Mouse (Mus musculus): Measurements from ENCODE around the gene Rbms3. TPM values are rescaled to one million over a fixed set of nuclear protein-coding genes. Genes with fewer than 3 reads are reported as not detected.

The Rbms3 gene
- total and polyA plus RNA-seq, 3 experiments: 8.1 to 12.5 (median 8.8) TPM

DNA sequence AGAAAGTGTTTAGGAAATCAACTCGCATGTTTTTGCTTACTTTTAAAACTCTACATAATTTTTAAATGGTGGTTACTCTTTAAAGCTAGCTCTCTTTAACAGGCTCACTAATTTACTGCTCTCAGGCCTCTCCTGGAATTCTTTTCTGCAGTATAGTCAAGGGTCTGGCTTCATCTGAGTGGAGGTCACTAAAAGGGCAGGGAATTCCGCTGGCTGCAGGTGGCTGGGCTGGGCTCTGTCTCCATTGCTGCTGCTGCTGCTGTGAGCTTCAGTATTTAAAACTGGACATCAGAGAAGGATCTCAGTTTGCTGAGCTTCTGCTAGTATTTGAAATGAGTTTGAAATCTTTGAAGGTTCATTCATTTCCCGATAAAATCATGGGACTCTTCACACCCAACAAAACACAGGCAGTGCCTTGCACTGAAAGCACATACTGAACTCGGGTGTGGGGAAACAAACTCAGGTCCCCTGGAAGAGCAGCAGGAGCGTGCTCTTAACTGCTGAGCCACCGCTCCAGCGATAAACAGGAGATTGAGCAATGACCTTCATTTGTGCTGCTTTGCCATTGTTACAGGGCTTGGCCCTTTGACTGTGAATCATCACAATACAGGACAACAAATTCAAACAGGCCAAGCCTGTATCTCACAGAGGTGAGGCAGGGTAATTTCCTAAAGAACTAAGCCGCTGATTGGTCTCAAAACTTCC lies 990.0 kb downstream of the Rbms3 start:
- no peaks in the 10 kb centered on the region for H3K27me3 ChIP-seq (ENCODE audit: control insufficient read depth, insufficient read depth, low read length)
- H3K4me1 ChIP-seq (ENCODE audit: control insufficient read depth, insufficient read depth, low read length): peaks cover 3% of the 10 kb centered on the region; the same call in 1 of the 2 replicates
- intact Hi-C loops (cut with DNase I): loop anchor here (5.0 kb wide), 1 partner anchor 38 kb away; no protein-coding TSS in a partner anchor
- H3K79me2 ChIP-seq (replicated peaks; ENCODE audit: control insufficient read depth, insufficient read depth, low read length): no peaks in the 10 kb centered on the region
- TF ChIP-seq POLR2A (IDR thresholded peaks at IDR 0.05; ENCODE audit: insufficient read depth, low read depth, low read length) (no peak), CTCF (IDR thresholded peaks at IDR 0.05) (no peak), EP300 (IDR thresholded peaks at IDR 0.05; ENCODE audit: insufficient read depth, low read depth, low read length) (no peak)
- peak; percentile 32 to 47 for DNase-seq
- no peak overlapping the region for H3K9ac ChIP-seq (ENCODE audit: low read depth, low read length)
- peaks cover 6% of the 10 kb centered on the region for H3K36me3 ChIP-seq (ENCODE audit: control insufficient read depth, insufficient read depth, low read length)
- 34% methylated on average over 8 of the region's 8 CpGs for WGBS
- H3K4me3 ChIP-seq: no peak overlapping the region
- H3K27ac ChIP-seq: peak overlapping the region; percentile 69

GRCm38 (mm10) chr9:116633786-116634185 lies 995.9 kb downstream of the Rbms3 start:
- Histone ChIP-seq H3K4me3 (no peak overlapping the region), H3K36me3 (ENCODE audit: control insufficient read depth, insufficient read depth, low read length) (no peaks in the 10 kb centered on the region), H3K9ac (ENCODE audit: low read depth, low read length) (no peak overlapping the region), H3K27me3 (ENCODE audit: control insufficient read depth, insufficient read depth, low read length) (no peaks in the 10 kb centered on the region), H3K4me1 (ENCODE audit: control insufficient read depth, insufficient read depth, low read length) (no peaks in the 10 kb centered on the region), H3K27ac (no peak overlapping the region), H3K79me2 (replicated peaks; ENCODE audit: control insufficient read depth, insufficient read depth, low read length) (no peaks in the 10 kb centered on the region)
- TF ChIP-seq CTCF (IDR thresholded peaks at IDR 0.05) (no peak), POLR2A (IDR thresholded peaks at IDR 0.05; ENCODE audit: insufficient read depth, low read depth, low read length) (no peak), EP300 (IDR thresholded peaks at IDR 0.05; ENCODE audit: insufficient read depth, low read depth, low read length) (no peak)
- DNase-seq: no peak
- 52% methylated on average over 5 of the region's 5 CpGs for WGBS
- intact Hi-C loops (cut with DNase I): no loop called here

- Histone ChIP-seq H3K79me2 (replicated peaks; ENCODE audit: control insufficient read depth, insufficient read depth, low read length) (no peaks in the 10 kb centered on the region), H3K4me3 (no peak overlapping the region), H3K36me3 (ENCODE audit: control insufficient read depth, insufficient read depth, low read length) (no peaks in the 10 kb centered on the region), H3K9ac (ENCODE audit: low read depth, low read length) (no peak overlapping the region), H3K4me1 (ENCODE audit: control insufficient read depth, insufficient read depth, low read length) (no peaks in the 10 kb centered on the region), H3K27me3 (ENCODE audit: control insufficient read depth, insufficient read depth, low read length) (no peaks in the 10 kb centered on the region), H3K27ac (no peak overlapping the region)
- TF ChIP-seq EP300 (IDR thresholded peaks at IDR 0.05; ENCODE audit: insufficient read depth, low read depth, low read length) (no peak), CTCF (IDR thresholded peaks at IDR 0.05) (no peak), POLR2A (IDR thresholded peaks at IDR 0.05; ENCODE audit: insufficient read depth, low read depth, low read length) (no peak)
- DNase-seq: no peak
- intact Hi-C loops (cut with DNase I): no loop called here
- 91% methylated on average over 1 of the region's 1 CpGs for WGBS
These were observed 996.6 kb downstream of the Rbms3 start for GRCm38 (mm10) chr9:116633075-116633474.

GRCm38 (mm10) chr9:116631816-116632215 lies 997.9 kb downstream of the Rbms3 start:
- Histone ChIP-seq H3K27me3 (ENCODE audit: control insufficient read depth, insufficient read depth, low read length) (no peaks in the 10 kb centered on the region), H3K79me2 (replicated peaks; ENCODE audit: control insufficient read depth, insufficient read depth, low read length) (no peaks in the 10 kb centered on the region), H3K9ac (ENCODE audit: low read depth, low read length) (no peak overlapping the region), H3K4me1 (ENCODE audit: control insufficient read depth, insufficient read depth, low read length) (no peaks in the 10 kb centered on the region), H3K4me3 (no peak overlapping the region), H3K27ac (no peak overlapping the region), H3K36me3 (ENCODE audit: control insufficient read depth, insufficient read depth, low read length) (no peaks in the 10 kb centered on the region)
- intact Hi-C loops (cut with DNase I): no loop called here
- WGBS: 74% methylated on average over 1 of the region's 1 CpGs
- TF ChIP-seq EP300 (IDR thresholded peaks at IDR 0.05; ENCODE audit: insufficient read depth, low read depth, low read length) (no peak), POLR2A (IDR thresholded peaks at IDR 0.05; ENCODE audit: insufficient read depth, low read depth, low read length) (no peak), CTCF (IDR thresholded peaks at IDR 0.05) (no peak)
- no peak for DNase-seq

- WGBS: 45% methylated on average over 10 of the region's 10 CpGs
- intact Hi-C loops (cut with DNase I): no loop called here
- Histone ChIP-seq H3K4me1 (ENCODE audit: control insufficient read depth, insufficient read depth, low read length) (no peaks in the 10 kb centered on the region), H3K27ac (no peak overlapping the region), H3K79me2 (replicated peaks; ENCODE audit: control insufficient read depth, insufficient read depth, low read length) (no peaks in the 10 kb centered on the region), H3K36me3 (ENCODE audit: control insufficient read depth, insufficient read depth, low read length) (no peaks in the 10 kb centered on the region), H3K27me3 (ENCODE audit: control insufficient read depth, insufficient read depth, low read length) (no peaks in the 10 kb centered on the region), H3K4me3 (no peak overlapping the region), H3K9ac (ENCODE audit: low read depth, low read length) (no peak overlapping the region)
- TF ChIP-seq EP300 (IDR thresholded peaks at IDR 0.05; ENCODE audit: insufficient read depth, low read depth, low read length) (no peak), CTCF (IDR thresholded peaks at IDR 0.05) (no peak), POLR2A (IDR thresholded peaks at IDR 0.05; ENCODE audit: insufficient read depth, low read depth, low read length) (no peak)
- DNase-seq: no peak
These were observed 998.9 kb downstream of the Rbms3 start for GRCm38 (mm10) chr9:116630805-116631204.

- no peaks in the 10 kb centered on the region for H3K27me3 ChIP-seq (ENCODE audit: control insufficient read depth, insufficient read depth, low read length)
- 64% methylated on average over 5 of the region's 5 CpGs for WGBS
These were observed 1009.3 kb downstream of the Rbms3 start for GRCm38 (mm10) chr9:116620434-116620833.

More at GRCm38 (mm10) chr9:116620434-116620833, 1009.3 kb downstream of the Rbms3 start:
- Histone ChIP-seq H3K4me3 (no peak overlapping the region), H3K36me3 (ENCODE audit: control insufficient read depth, insufficient read depth, low read length) (no peaks in the 10 kb centered on the region), H3K4me1 (ENCODE audit: control insufficient read depth, insufficient read depth, low read length) (no peaks in the 10 kb centered on the region; the same call in none of the 2 replicates), H3K27ac (no peak overlapping the region), H3K79me2 (replicated peaks; ENCODE audit: control insufficient read depth, insufficient read depth, low read length) (no peaks in the 10 kb centered on the region), H3K9ac (ENCODE audit: low read depth, low read length) (no peak overlapping the region)
- DNase-seq: no peak
- no peak for TF ChIP-seq POLR2A (IDR thresholded peaks at IDR 0.05; ENCODE audit: insufficient read depth, low read depth, low read length)
- no peak for TF ChIP-seq EP300 (IDR thresholded peaks at IDR 0.05; ENCODE audit: insufficient read depth, low read depth, low read length)
- TF ChIP-seq CTCF (IDR thresholded peaks at IDR 0.05): no peak
- intact Hi-C loops (cut with DNase I): no loop called here
